Mouse (Mus musculus) urinary bladder, postnatal 25 days (tissue): Measurements from ENCODE around the gene Cacng2.

Experiments used
- DNase-seq: peaks from one replicate; pipeline ENCODE4 v3.0.0; 2022; ENCODE audit warnings: low spot score

Cacng2 gene

DNA sequence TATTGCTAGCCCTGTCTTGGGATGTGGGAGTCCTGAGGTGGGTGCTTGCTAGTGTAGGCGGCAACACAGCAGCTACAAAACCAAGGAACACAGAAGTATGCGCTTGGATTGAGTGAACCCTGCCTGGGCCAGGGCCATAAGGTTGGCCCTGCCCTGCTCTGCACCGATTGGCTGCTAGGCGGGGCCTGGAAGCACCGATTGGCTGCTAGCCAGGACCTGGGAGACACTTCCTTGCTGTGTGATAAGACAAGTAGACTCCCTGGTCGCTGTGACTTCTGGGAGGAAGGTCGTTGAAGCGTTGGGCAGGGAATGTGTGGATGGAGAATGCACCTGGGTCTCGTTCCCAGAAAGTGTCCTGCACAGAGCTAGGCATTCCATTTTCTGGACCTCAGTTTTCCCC is 115.9 kb downstream of the Cacng2 start:
- DNase-seq, result no peak

DNA sequence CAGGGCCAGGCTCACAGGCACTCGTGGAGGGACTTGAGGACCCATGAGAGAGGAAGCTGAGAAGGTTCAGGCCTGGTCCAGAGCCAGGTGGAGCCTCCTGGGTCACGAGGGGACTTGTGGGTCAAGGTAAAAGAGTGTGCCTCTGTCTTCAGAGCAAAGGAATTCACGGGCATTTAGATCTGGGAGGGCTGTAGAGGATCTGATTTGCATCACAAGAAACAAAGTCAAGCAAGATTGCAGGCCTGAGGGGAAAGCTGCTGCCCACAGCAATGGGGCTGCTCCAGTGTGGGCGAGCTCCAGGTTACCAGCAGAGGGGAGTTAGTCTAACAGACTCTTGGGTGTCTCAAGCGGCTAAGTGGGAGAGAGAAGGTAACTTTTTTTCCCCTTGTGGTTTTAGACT is 118.4 kb downstream of the Cacng2 start:
- no peak for DNase-seq

DNA sequence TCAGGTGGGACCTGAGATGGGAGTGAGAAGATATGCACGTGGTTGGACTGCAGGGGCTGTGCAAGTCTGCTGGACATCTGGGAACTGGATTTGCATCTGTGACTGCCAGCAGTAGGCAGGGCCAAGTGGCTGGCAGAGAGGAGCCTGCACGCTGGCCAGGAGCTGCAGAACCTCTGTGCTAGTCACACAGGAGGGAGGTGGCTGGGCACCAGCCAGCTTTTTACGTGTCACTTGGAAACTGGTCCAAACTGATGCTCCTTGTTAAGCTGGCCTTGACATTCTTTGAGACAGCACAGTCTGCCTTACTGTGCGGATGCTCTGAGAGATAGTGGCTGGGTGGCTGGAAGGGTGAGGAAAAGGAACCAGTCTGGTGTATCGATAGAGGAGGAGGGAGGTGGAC is 131.3 kb downstream of the Cacng2 start:
- DNase-seq, result no peak

DNA sequence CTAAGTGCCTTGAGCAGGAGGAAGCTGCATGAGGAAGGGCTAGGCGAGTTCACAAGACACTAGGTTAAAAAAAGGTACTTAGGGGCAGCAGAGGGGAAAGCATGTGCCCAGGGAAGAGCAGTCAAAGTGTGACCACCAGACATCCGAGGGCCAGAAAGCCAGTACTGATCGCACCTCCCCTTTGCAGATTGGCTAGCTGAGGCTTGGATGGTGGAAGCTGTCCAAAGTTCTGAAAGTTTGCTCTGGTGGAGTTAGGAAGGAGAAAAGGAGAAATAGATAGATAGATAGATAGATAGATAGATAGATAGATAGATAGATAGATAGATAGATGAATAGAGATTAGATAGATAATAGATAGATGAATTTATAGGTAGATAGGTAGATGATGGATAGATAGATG is 136.4 kb downstream of the Cacng2 start:
- no peak for DNase-seq

DNA sequence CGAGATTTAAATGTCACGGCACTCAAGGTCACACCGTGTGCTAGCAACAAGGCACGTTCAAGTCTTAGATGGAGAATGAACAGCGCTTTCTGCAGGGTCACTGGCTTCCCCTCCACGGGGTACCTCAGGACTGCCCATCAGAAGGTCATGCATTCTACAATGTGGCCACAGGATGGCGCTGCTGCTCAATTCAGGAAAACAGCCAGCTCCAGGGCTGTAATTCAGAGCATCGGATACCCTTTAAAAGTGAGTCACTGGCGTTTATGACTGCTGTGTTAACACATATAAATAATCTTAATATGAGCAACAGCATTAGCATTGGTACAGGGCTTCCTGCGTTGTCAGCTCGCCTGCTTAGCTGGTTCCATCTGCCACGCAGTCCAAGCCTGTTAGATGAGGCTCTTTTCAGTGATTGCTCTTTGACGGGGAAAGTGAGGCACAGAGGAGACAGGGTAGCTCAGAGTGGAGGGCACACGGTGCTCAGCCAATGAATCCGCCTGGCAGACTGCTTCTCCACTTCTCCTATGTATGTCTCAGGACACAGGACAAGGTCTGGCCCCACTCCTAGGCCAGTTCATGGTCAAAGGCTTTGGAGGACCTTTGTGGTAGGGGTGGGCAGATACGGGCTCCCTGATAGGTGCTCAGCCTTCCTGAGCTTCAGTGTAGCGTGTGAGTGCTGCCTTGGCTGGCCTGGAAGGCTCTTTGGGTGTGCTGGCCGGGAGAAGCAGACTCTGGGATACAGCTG is 137.5 kb downstream of the Cacng2 start:
- peak; percentile 32 for DNase-seq

DNA sequence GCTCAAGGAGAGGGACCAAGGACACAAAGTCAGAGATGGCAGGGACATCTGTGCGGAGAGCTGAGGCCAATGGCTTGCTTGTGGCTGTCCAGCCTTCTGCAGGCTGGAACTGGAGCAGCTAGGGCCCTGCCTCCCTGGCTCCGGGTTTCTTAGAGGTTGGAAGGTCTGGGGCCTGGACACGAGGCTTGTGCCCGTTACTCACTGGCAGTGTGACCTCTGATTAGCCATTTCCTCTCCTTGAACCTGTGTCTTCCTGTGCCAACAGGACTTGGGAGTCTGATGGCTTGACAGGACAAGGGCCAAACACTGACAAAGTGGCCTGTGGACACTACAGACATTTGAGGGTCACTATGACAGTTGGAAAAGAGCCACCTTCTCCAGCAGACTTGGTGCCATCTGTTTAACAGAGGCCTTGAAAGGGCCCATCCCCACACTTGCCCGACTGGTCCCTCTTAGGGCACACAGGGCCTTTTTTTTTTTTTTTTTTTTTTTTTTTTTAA is 138.6 kb downstream of the Cacng2 start:
- no peak for DNase-seq

DNA sequence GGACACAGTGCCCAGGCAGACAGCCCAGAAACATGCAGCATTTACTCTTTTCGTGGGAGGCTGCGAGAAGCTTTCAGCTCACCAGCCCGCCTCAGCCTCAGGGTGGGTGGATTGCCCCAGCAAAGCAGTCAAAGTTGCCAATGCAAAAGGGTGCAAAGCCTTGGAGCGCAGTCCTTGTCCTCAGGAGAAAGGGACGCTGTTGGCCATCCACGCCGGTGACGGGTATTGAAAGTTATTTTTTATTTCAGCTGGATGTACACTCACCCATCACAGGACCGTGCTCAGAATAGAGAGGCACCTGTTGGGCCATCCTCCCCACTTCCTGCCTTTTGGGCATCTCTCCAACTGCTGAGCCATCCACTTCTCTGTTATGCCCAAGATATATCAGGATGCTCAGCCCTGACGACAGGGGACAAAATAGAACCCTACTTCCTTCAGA is 140.4 kb downstream of the Cacng2 start:
- no peak for DNase-seq

DNA sequence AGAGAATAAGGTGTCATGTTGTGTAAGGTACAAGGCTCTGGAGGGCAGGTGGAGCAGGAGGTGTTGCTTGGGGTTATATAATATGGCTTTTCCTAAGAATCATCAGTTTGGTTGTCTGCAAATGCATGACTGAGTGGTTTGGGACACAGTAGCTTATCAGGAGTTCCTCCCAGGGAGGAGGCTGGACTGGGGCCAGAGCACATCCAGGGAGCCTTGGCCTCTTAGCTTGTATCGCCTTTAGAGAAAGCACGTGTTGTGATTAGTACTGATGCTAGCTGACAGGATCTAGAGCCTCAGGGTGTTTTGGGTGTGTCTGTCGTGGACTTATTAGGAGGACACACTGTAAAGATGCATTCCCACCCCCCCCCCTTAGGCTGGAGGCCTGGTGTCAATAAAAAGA is 142.2 kb downstream of the Cacng2 start:
- no peak for DNase-seq

DNA sequence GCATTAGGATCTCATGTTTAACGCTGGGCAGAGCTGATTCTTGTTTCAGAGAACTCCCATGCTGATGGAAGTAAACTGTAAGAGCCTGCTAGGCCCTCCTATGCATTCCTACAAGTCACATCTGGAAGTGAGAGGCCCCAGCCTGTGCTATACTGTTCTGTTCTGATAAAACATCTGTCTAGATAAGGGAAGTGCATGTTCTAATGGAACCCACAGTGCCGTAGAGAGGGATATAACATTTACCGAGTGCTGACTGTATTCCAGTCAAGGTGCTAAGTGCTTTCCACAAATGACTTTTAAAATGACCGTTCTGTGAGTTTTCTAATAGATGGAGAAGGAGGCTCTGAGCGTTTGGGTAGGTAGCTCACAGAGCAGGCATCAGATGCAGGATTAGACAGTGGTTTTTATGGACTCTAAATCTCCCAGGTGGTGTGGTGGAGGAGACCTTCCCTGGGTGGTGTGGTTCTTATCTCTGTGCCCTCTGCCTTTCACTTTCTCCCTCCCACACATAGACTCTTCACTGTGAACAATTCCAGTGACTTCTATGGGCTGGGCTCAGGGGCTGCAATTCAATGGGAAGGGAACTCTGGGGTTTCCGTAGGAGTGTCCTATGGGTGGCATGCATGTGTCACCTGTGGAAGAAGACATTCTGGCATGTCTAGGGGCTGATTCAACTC is 145.5 kb downstream of the Cacng2 start:
- no peak for DNase-seq

DNA sequence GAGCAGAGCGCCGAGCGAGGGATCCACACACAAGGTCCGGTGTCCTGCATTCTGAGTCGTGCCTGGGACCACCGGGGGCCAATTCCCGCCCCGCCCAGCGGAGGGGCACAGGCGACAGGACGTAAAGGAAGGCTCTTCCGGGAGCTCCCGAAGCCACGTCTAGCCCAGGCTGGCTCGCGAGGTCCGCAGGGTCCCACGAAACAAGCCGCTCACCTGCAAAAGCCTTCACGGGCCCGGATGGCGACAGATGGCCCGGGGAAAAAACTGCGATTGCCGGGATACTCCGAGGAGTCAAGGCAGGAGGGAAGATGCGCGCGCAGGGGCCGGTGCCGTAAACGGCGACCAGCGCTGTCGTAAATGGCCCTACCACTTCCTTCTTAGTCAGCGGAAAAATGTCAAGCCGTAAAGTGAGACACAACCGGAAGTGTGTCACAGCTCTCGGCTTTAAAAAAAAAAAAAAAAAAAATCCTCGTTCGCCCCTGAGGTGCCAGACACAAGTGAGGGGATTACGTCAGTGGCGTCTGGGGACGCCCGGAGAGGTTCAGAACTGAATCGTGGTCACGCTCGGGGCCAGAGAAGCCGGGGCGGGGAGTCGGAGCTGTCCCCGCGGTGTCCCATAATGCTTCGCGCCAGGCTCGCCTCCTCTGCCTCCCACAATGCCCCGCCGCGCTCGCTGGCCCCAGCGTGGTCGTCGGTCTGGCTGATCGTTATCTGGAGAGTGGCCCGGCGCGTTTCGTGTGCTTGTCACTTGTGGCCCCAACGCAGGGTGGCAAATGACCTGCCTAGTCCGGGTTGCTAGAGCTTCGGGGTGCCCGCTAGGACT is 149.1 kb downstream of the Cacng2 start, which contains the start of gene Eif3d:
Gene Eif3d, minus strand, starts transcription at position 344 of the 823 bp plus-strand sequence.
- peak; percentile 96 for DNase-seq

DNA sequence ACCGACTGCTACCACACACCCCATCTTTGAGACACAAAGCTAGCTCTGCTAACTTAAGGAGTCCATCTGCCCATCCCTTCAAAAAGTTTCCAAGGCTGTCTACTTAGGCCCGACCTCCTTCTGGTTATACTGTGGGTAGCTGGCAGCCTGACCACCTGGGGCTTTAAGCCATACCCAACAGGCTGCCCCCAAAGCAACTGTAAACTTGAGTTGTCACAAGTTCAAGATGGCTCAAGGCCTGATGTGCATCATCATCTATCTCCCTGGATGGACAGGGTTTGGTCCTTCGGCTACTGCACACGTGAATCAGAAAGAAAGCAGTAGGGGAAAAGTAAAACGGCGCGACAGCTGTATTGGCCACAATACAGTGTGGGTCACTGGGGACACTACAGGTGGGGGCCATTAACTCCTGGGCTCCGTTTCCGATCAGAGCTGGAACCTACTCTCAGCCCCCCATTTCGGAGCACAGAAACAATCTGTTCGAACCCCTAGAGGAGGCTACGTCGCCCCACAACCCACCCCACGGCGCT is 149.8 kb downstream of the Cacng2 start:
- DNase-seq, result no peak

DNA sequence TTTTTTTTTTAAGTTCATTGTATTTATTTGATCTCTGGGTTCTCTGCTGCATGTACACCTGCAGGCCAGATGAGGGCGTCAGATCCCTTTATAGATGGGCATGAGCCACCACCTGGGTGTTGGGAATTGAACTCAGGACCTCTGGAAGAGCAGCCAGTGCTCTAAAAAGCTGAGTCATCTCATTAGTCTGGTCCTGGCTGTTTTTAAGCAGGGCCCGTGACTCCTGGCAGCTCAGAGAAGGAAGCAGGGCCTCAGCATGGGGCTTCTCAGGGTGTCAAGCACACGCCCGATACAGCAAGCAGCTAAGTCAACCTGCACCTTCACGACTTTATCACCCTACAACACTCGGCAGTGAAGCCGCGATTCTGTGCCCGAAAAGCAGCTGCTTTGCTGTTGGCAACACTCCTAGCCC is 154.7 kb downstream of the Cacng2 start:
- DNase-seq, result no peak

DNA sequence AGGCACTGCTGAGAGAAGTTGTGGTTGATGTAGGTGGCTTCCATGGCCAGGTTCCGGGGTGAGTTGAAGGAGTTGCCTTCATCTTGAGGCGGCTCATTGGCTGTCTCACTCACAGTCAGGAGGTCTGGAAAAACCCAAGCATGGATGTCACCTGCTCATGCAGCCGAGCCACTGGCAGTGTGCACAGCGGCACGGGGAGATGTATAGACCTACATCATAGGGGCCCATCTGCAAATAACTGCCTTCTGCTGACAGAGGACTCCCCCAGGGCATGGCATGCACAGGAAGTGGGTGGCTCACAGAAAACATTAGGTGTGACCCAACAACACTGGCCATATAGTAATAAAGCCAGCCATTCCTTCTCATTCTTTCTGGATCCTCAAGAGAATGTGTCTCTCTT is 157.4 kb downstream of the Cacng2 start:
- DNase-seq, result no peak

DNA sequence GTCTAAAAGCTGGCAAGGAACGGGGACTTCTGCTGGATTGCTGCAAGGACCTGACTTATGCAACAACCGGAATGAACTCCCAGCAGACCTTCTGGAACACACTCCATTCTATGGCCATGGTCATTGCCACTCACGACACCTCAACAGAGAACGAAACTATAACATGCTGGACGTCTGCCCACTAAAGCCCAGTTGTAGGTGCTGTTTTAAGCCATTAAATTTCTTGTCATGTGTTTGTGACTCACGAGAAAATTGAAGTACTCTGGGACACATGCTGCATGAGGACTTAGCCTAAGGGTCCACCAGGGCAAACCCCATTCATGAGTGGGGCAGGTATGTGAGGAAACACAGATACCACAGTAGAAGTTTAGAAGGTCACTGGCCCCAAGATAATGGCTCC is 159.1 kb downstream of the Cacng2 start:
- no peak for DNase-seq

DNA sequence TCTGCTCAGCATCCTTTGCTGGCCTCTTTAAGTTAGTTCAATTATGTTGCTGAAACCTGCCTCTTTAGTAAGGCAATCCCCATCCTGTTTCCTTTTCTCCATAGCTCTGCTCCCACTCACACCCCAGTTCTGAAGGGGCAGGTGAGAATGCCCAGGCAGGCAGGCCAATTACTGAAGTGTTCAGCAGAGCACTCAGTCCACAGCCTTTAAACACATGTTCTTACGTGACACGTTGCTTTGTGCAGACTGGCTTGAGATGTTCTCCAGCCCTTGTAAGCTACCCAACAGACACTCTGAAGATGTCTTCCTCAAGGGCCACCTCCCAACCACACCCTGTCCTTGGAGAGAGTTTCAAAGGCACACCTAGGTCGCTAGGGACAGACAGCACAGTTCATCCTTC is 161.8 kb downstream of the Cacng2 start:
- no peak for DNase-seq

DNA sequence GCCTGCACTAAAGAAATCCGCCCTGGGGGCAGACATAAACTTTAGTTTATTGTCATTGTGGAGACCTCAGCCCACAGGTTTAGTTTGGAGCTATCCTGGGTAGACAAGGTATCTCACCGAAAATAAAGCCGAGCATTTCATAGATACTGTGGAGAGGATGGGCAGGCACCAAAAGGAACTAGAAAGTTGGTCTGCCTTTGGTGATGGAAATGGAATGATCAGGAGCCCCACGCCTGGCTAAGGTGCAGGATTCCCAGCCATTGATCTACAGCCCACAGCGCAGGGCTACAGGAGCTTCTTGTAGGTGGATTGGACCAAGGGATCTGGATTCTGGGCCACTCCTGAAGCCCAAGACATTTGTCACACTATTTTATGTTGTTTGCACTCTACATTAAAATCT is 162.2 kb downstream of the Cacng2 start:
- no peak for DNase-seq

DNA sequence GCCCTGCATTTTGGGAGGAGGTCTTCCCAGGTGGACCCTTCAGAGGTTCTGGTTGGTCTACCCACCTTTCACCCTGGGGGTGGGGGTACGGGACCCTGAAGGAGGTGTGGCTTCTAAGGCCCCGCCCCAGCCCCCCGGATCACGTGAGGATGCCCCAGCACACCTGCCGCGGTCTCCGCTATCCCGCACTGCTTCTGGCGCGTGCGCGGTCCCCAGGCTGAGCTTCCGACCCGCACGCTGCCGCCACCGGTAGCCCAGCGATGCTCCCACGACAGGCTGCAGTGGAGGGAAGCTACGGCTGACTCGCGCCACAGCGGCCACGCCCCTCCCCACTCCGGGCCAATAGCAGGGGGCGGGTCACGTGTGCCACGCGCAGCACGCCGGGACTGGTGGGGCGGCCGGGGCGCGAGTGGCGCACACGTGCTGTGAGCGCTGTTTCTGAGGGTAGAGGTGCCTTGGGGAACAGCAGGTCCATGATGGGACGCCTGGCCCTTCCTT is 163.4 kb downstream of the Cacng2 start, which contains the start of gene Foxred2:
Gene Foxred2, minus strand, starts transcription at position 319 of the 498 bp plus-strand sequence.
- DNase-seq, result peak; percentile 77

DNA sequence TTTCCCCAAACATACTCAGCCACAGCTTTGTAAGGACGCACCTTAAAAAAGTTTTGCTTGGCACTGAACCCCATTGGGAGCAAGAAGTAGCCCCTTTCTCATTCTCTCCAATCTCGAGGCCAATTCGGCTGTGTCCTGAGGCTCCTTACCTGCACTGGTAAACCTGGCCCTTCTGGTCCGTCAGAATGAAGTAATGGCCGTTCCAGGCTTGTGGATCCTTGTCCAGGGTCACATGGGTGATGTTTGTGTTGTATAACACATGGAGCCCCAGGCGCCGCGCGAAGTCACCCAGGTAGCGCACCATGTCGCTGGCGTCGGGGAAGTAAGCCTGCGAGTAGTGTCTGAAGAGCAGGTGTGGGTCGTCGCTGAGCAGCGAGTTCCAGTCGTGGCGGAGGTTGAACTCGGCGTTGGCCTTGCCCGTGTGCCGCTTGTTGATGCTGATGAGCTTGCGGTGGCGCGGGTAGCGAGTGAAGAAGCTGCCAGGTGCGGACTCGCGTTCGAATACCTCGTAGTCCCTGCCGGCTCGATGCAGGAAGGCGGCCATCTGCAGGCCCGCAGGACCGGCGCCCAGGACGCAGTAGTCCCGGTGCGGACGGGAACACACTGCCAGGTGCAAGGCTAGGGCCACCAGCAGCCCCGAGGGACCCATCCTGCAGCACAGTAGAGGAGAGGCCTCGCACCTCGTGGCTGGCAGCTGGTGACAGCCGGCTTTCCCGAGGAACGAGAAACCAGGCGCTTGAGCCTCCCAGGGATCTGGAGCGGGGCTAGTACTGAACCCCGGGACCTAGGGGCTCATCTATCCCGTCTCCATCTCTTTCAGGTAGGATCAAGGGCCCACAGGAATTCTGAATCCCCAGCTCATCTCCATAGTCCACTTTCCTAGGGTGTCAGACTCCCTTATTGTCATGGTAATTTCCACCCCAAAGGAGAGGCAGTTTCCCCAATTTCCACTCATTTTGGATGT is 164.1 kb downstream of the Cacng2 start:
- no peak for DNase-seq

DNA sequence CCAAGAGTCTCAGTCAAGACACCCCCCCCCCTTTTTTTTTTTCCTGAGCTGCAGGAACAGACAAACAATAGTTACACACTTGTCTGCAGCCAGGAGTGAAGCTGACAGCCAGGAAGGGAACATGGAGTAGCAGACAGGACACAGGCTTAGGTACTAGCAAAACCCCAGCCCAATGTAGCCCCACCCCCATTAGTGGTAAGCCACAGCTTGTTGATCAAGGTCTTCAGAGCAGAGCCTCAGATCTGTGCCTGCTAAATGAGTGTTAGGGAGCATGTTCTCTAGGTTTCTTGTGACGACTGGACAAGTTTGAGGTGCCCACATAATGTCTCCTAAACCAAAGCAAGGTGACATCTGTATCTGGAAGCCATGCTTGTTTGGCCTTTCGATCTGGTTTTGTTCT is 165.5 kb downstream of the Cacng2 start:
- DNase-seq, result no peak

DNA sequence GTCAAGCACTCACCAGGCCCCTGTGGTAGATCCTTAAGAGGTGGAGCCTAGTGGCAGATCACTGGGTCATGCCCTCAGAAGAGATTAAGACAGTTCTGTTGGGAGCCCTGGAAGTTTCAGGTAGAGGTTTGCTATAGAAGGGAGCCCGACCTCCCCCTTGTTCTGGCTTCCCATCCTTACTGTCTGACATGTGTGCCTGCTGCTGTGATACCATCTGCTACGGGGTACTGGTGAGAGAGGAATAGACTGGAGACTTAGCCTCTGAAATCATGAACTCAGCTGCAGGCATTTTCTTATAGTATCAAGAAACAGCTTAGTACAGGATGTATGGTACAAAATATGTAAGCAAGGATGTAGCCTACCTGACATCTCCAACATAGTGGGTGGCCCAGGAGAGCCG is 166.9 kb downstream of the Cacng2 start:
- DNase-seq, result no peak

DNA sequence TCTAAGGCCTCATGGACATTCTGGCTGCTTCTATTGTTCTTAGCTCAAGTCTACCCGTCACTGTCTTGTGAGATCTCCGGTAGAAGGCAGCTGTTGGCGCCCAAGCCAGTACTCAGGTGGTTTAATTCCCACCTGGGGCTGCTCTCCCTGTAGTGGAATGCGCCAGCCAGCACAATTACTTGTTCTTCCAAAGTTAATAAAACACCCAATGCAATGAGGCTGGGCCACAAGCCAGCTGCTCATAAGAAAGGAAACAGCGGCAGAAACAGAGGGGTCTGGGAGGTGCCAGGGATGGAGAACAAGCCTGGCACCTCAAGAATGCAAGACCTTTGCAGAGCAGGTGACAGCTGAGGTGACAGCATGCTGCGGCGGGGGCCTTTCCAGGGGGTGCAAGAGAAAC is 170.8 kb downstream of the Cacng2 start:
- DNase-seq, result no peak
